Mouse (Mus musculus) heart, embryonic 16.5 days (tissue): ENCODE data around the gene Tenm3. TPM values are rescaled to one million over a fixed set of nuclear protein-coding genes. Genes with fewer than 3 reads are reported as not detected.

Experiments used
- ATAC-seq: fragments of 200-750 bp; cut with Nextera tagmentation; replicated peaks from 2 replicates; pipeline ENCODE4 v1.8.0; 2017; ENCODE audit warnings: moderate number of reproducible peaks; ENCODE audit not compliant: insufficient read depth, low FRiP score; ENCODE audit errors: extremely low read depth
- H3K27ac ChIP-seq: fragments of 300-500 bp; sonication (generic); 2 replicates; pipeline ENCODE4 v1.5.1; 2014; ENCODE audit warnings: mild to moderate bottlenecking, low read length, control low read depth, moderate library complexity
- H3K27me3 ChIP-seq: fragments of 300-500 bp; sonication (generic); 2 replicates; pipeline ENCODE4 v1.6.1; 2014; ENCODE audit warnings: low read length, mixed read lengths; ENCODE audit not compliant: control insufficient read depth, insufficient read depth
- H3K36me3 ChIP-seq: fragments of 300-500 bp; sonication (generic); 2 replicates; pipeline ENCODE4 v1.6.1; 2014; ENCODE audit not compliant: control insufficient read depth, insufficient read depth
- H3K4me1 ChIP-seq: fragments of 300-500 bp; sonication (generic); 2 replicates; pipeline ENCODE4 v1.6.1; 2014; ENCODE audit warnings: low read length, mixed read lengths; ENCODE audit not compliant: control insufficient read depth, insufficient read depth
- H3K4me2 ChIP-seq: fragments of 300-500 bp; sonication (generic); 2 replicates; pipeline ENCODE4 v1.6.1; 2014; ENCODE audit warnings: low read depth, mild to moderate bottlenecking, control low read depth, low read length
- H3K4me3 ChIP-seq: fragments of 300-500 bp; sonication (generic); 2 replicates; pipeline ENCODE4 v1.5.1; 2014; ENCODE audit warnings: mild to moderate bottlenecking, control low read depth, low read length
- H3K9ac ChIP-seq: fragments of 300-500 bp; sonication (generic); 2 replicates; pipeline ENCODE4 v1.6.1; 2014; ENCODE audit warnings: low read length, control low read depth
- H3K9me3 ChIP-seq: fragments of 300-500 bp; sonication (generic); replicated peaks from 2 replicates; pipeline ENCODE4 v1.6.1; 2016; ENCODE audit warnings: low read length; ENCODE audit not compliant: control insufficient read depth
- WGBS: fragments of 180-500 bp; shearing (Covaris S2); extraction: QIAGEN DNeasy Blood & Tissue Kit; methylation state at CpG from one replicate; pipeline ENCODE4 v1.1.7; 2014; 5-methylcytosine and 5-hydroxymethylcytosine counted together
- polyA plus RNA-seq: library from polyadenylated mRNA; unstranded; fragments of >200 nt; fragmentation: Nextera tagmentation; extraction: Ambion mirVana; gene quantifications from 2 replicates; pipeline ENCODE4 v1.2.1, GENCODE M21; 2015

The Tenm3 gene
- polyA plus RNA-seq, 1 experiment from 2014 or later, result 4.5 TPM

- Histone ChIP-seq H3K4me3 (no peak overlapping the region), H3K27me3 (no peaks in the 10 kb centered on the region), H3K27ac (no peak overlapping the region), H3K4me1 (peaks cover 12% of the 10 kb centered on the region), H3K4me2 (peak overlapping the region; percentile 46), H3K36me3 (no peaks in the 10 kb centered on the region), H3K9ac (peak overlapping the region; percentile 20; the same call in 1 of the 2 replicates), H3K9me3 (no peaks in the 10 kb centered on the region)
- 58% methylated on average over 23 of the region's 23 CpGs for WGBS
- ATAC-seq, result no peak
These were observed 393.1 kb downstream of the Tenm3 start for GRCm38 (mm10) chr8:48450397-48451246.

GRCm38 (mm10) chr8:48449625-48450024 is 394.1 kb downstream of the Tenm3 start:
- H3K36me3 ChIP-seq, result no peaks in the 10 kb centered on the region
- no peak overlapping the region for H3K9ac ChIP-seq
- H3K27ac ChIP-seq, result no peak overlapping the region
- no peak overlapping the region for H3K4me3 ChIP-seq
- no peak overlapping the region for H3K4me2 ChIP-seq
- H3K27me3 ChIP-seq, result no peaks in the 10 kb centered on the region
- no peaks in the 10 kb centered on the region for H3K9me3 ChIP-seq
- 17% methylated on average over 3 of the region's 3 CpGs for WGBS
- H3K4me1 ChIP-seq, result peaks cover 12% of the 10 kb centered on the region
- no peak for ATAC-seq

GRCm38 (mm10) chr8:48445690-48446089 is 398.1 kb downstream of the Tenm3 start:
- H3K4me2 ChIP-seq, result no peak overlapping the region
- no peak for ATAC-seq
- H3K4me3 ChIP-seq, result no peak overlapping the region
- WGBS, result 89% methylated on average over 4 of the region's 4 CpGs
- H3K9ac ChIP-seq, result no peak overlapping the region
- no peaks in the 10 kb centered on the region for H3K36me3 ChIP-seq
- H3K4me1 ChIP-seq, result peaks cover 9% of the 10 kb centered on the region
- no peaks in the 10 kb centered on the region for H3K27me3 ChIP-seq
- no peak overlapping the region for H3K27ac ChIP-seq
- no peaks in the 10 kb centered on the region for H3K9me3 ChIP-seq

- Histone ChIP-seq H3K9me3 (no peaks in the 10 kb centered on the region), H3K4me2 (no peak overlapping the region), H3K27ac (no peak overlapping the region), H3K4me3 (no peak overlapping the region), H3K36me3 (no peaks in the 10 kb centered on the region), H3K27me3 (no peaks in the 10 kb centered on the region), H3K4me1 (peaks cover 2% of the 10 kb centered on the region; the same call in 1 of the 2 replicates), H3K9ac (no peak overlapping the region)
- WGBS, result 90% methylated on average over 12 of the region's 12 CpGs
- no peak for ATAC-seq
These were observed 404.3 kb downstream of the Tenm3 start for GRCm38 (mm10) chr8:48439491-48439890.

GRCm38 (mm10) chr8:48437523-48438207 is 406.1 kb downstream of the Tenm3 start:
- Histone ChIP-seq H3K4me1 (peaks cover 2% of the 10 kb centered on the region; the same call in 1 of the 2 replicates), H3K27me3 (no peaks in the 10 kb centered on the region), H3K9me3 (no peaks in the 10 kb centered on the region), H3K36me3 (no peaks in the 10 kb centered on the region), H3K4me2 (peak overlapping the region; percentile 6; the same call in 1 of the 2 replicates), H3K4me3 (no peak overlapping the region), H3K9ac (no peak overlapping the region), H3K27ac (no peak overlapping the region)
- ATAC-seq, result no peak
- 44% methylated on average over 16 of the region's 16 CpGs for WGBS

GRCm38 (mm10) chr8:48425101-48425500 is 418.6 kb downstream of the Tenm3 start:
- H3K4me1 ChIP-seq, result no peaks in the 10 kb centered on the region
- peaks cover 6% of the 10 kb centered on the region; the same call in 1 of the 2 replicates for H3K9me3 ChIP-seq
- ATAC-seq, result no peak
- WGBS, result 80% methylated on average over 11 of the region's 11 CpGs
- no peaks in the 10 kb centered on the region for H3K36me3 ChIP-seq
- H3K27me3 ChIP-seq, result no peaks in the 10 kb centered on the region
- no peak overlapping the region for H3K4me2 ChIP-seq
- H3K9ac ChIP-seq, result no peak overlapping the region
- no peak overlapping the region for H3K4me3 ChIP-seq
- H3K27ac ChIP-seq, result no peak overlapping the region

- WGBS, result 77% methylated on average over 11 of the region's 11 CpGs
- H3K9ac ChIP-seq, result no peak overlapping the region
- H3K4me2 ChIP-seq, result no peak overlapping the region
- H3K27me3 ChIP-seq, result no peaks in the 10 kb centered on the region
- no peak for ATAC-seq
- no peak overlapping the region for H3K27ac ChIP-seq
- peaks cover 6% of the 10 kb centered on the region; the same call in 1 of the 2 replicates for H3K9me3 ChIP-seq
- H3K36me3 ChIP-seq, result no peaks in the 10 kb centered on the region
- H3K4me1 ChIP-seq, result 0 out of 2 replicates have a peak, but pooled peaks cover 2% of the 10 kb centered on the region
- no peak overlapping the region for H3K4me3 ChIP-seq
These were observed 426.0 kb downstream of the Tenm3 start for GRCm38 (mm10) chr8:48417714-48418113.

GRCm38 (mm10) chr8:48410916-48411315 is 432.8 kb downstream of the Tenm3 start:
- Histone ChIP-seq H3K4me3 (no peak overlapping the region), H3K9ac (no peak overlapping the region), H3K4me1 (0 out of 2 replicates have a peak, but pooled peaks cover 2% of the 10 kb centered on the region), H3K36me3 (no peaks in the 10 kb centered on the region), H3K9me3 (no peaks in the 10 kb centered on the region), H3K4me2 (no peak overlapping the region), H3K27me3 (no peaks in the 10 kb centered on the region), H3K27ac (no peak overlapping the region)
- ATAC-seq, result no peak
- 90% methylated on average over 8 of the region's 8 CpGs for WGBS

GRCm38 (mm10) chr8:48400572-48400972 is 443.2 kb downstream of the Tenm3 start:
- H3K4me1 ChIP-seq, result peaks cover 10% of the 10 kb centered on the region
- 0 out of 2 replicates have a peak, but pooled peaks have one; percentile 60 for ATAC-seq
- WGBS, result 44% methylated on average over 12 of the region's 12 CpGs
- H3K27ac ChIP-seq, result no peak overlapping the region
- peak overlapping the region; percentile 5; the same call in 1 of the 2 replicates for H3K9ac ChIP-seq
- peak overlapping the region; percentile 29 for H3K4me3 ChIP-seq
- no peaks in the 10 kb centered on the region for H3K27me3 ChIP-seq
- H3K9me3 ChIP-seq, result no peaks in the 10 kb centered on the region
- peak overlapping the region; percentile 50 for H3K4me2 ChIP-seq
- H3K36me3 ChIP-seq, result no peaks in the 10 kb centered on the region
